Mouse (Mus musculus): ENCODE measurements around the gene Tek. TPM values are rescaled to one million over a fixed set of nuclear protein-coding genes. Genes with fewer than 3 reads are reported as not detected.

Gene Tek
- polyA plus RNA-seq, 1 experiment from 2014 or later: 11.6 TPM

GRCm38 (mm10) chr4:94766176-94766575 is 27.1 kb downstream of the Tek start:
- no peaks in the 10 kb centered on the region for H3K36me3 ChIP-seq (replicated peaks; ENCODE audit: control insufficient read depth, insufficient read depth)
- DNase-seq (ENCODE audit: low spot score) (no peak), ATAC-seq (ENCODE audit: low FRiP score) (no peak)
- no peaks in the 10 kb centered on the region for H3K27me3 ChIP-seq (ENCODE audit: control insufficient read depth, insufficient read depth, low read length)
- no peak overlapping the region for H3K9ac ChIP-seq
- WGBS: 79% methylated on average over 7 of the region's 7 CpGs
- no peaks in the 10 kb centered on the region for H3K4me1 ChIP-seq (replicated peaks; ENCODE audit: control insufficient read depth, insufficient read depth, low read length)
- no peak overlapping the region for H3K27ac ChIP-seq
- H3K9me3 ChIP-seq (ENCODE audit: control insufficient read depth, low read length): no peaks in the 10 kb centered on the region
- no peak overlapping the region for H3K4me2 ChIP-seq (replicated peaks)
- no peak overlapping the region for H3K4me3 ChIP-seq (replicated peaks; ENCODE audit: low read length)

GRCm38 (mm10) chr4:94768624-94769023 is 29.5 kb downstream of the Tek start:
- H3K4me1 ChIP-seq (replicated peaks; ENCODE audit: control insufficient read depth, insufficient read depth, low read length): no peaks in the 10 kb centered on the region
- H3K36me3 ChIP-seq (replicated peaks; ENCODE audit: control insufficient read depth, insufficient read depth): no peaks in the 10 kb centered on the region
- no peak overlapping the region for H3K4me2 ChIP-seq (replicated peaks)
- H3K9ac ChIP-seq: no peak overlapping the region
- H3K9me3 ChIP-seq (ENCODE audit: control insufficient read depth, low read length): no peaks in the 10 kb centered on the region
- H3K27ac ChIP-seq: no peak overlapping the region
- no peak for ATAC-seq (ENCODE audit: low FRiP score)
- H3K4me3 ChIP-seq (replicated peaks; ENCODE audit: low read length): no peak overlapping the region
- no peak for DNase-seq (ENCODE audit: low spot score)
- H3K27me3 ChIP-seq (ENCODE audit: control insufficient read depth, insufficient read depth, low read length): no peaks in the 10 kb centered on the region
- 92% methylated on average over 3 of the region's 3 CpGs for WGBS

GRCm38 (mm10) chr4:94781043-94781442 is 42.0 kb downstream of the Tek start:
- Histone ChIP-seq H3K4me3 (replicated peaks; ENCODE audit: low read length) (no peak overlapping the region), H3K4me2 (replicated peaks) (no peak overlapping the region), H3K9me3 (ENCODE audit: control insufficient read depth, low read length) (no peaks in the 10 kb centered on the region), H3K27ac (no peak overlapping the region), H3K4me1 (replicated peaks; ENCODE audit: control insufficient read depth, insufficient read depth, low read length) (no peaks in the 10 kb centered on the region), H3K9ac (no peak overlapping the region), H3K36me3 (replicated peaks; ENCODE audit: control insufficient read depth, insufficient read depth) (no peaks in the 10 kb centered on the region), H3K27me3 (ENCODE audit: control insufficient read depth, insufficient read depth, low read length) (no peaks in the 10 kb centered on the region)
- ATAC-seq (ENCODE audit: low FRiP score): no peak
- 93% methylated on average over 5 of the region's 5 CpGs for WGBS
- DNase-seq (ENCODE audit: low spot score): no peak

GRCm38 (mm10) chr4:94785921-94786320 is 46.8 kb downstream of the Tek start:
- ATAC-seq (ENCODE audit: low FRiP score) (no peak), DNase-seq (ENCODE audit: low spot score) (no peak)
- H3K9ac ChIP-seq: no peak overlapping the region
- no peaks in the 10 kb centered on the region for H3K4me1 ChIP-seq (replicated peaks; ENCODE audit: control insufficient read depth, insufficient read depth, low read length)
- H3K27me3 ChIP-seq (ENCODE audit: control insufficient read depth, insufficient read depth, low read length): no peaks in the 10 kb centered on the region
- no peak overlapping the region for H3K27ac ChIP-seq
- no peak overlapping the region for H3K4me3 ChIP-seq (replicated peaks; ENCODE audit: low read length)
- 94% methylated on average over 2 of the region's 2 CpGs for WGBS
- no peaks in the 10 kb centered on the region for H3K36me3 ChIP-seq (replicated peaks; ENCODE audit: control insufficient read depth, insufficient read depth)
- H3K4me2 ChIP-seq (replicated peaks): no peak overlapping the region
- no peaks in the 10 kb centered on the region for H3K9me3 ChIP-seq (ENCODE audit: control insufficient read depth, low read length)

GRCm38 (mm10) chr4:94803187-94803586 is 64.1 kb downstream of the Tek start:
- ATAC-seq (ENCODE audit: low FRiP score): no peak
- no peak for DNase-seq (ENCODE audit: low spot score)
- Histone ChIP-seq H3K36me3 (replicated peaks; ENCODE audit: control insufficient read depth, insufficient read depth) (no peaks in the 10 kb centered on the region), H3K4me2 (replicated peaks) (no peak overlapping the region), H3K27ac (no peak overlapping the region), H3K4me1 (replicated peaks; ENCODE audit: control insufficient read depth, insufficient read depth, low read length) (no peaks in the 10 kb centered on the region), H3K27me3 (ENCODE audit: control insufficient read depth, insufficient read depth, low read length) (no peaks in the 10 kb centered on the region), H3K4me3 (replicated peaks; ENCODE audit: low read length) (no peak overlapping the region), H3K9ac (no peak overlapping the region), H3K9me3 (ENCODE audit: control insufficient read depth, low read length) (no peaks in the 10 kb centered on the region)
- 72% methylated on average over 1 of the region's 1 CpGs for WGBS

GRCm38 (mm10) chr4:94810616-94811015 is 71.5 kb downstream of the Tek start:
- 85% methylated on average over 1 of the region's 1 CpGs for WGBS
- no peaks in the 10 kb centered on the region for H3K36me3 ChIP-seq (replicated peaks; ENCODE audit: control insufficient read depth, insufficient read depth)
- H3K4me2 ChIP-seq (replicated peaks): no peak overlapping the region
- H3K4me3 ChIP-seq (replicated peaks; ENCODE audit: low read length): no peak overlapping the region
- DNase-seq (ENCODE audit: low spot score) (no peak), ATAC-seq (ENCODE audit: low FRiP score) (no peak)
- H3K27ac ChIP-seq: no peak overlapping the region
- H3K9me3 ChIP-seq (ENCODE audit: control insufficient read depth, low read length): no peaks in the 10 kb centered on the region
- H3K4me1 ChIP-seq (replicated peaks; ENCODE audit: control insufficient read depth, insufficient read depth, low read length): no peaks in the 10 kb centered on the region
- no peak overlapping the region for H3K9ac ChIP-seq
- H3K27me3 ChIP-seq (ENCODE audit: control insufficient read depth, insufficient read depth, low read length): no peaks in the 10 kb centered on the region

GRCm38 (mm10) chr4:94826891-94827290 is 87.8 kb downstream of the Tek start:
- WGBS: 78% methylated on average over 1 of the region's 1 CpGs
- no peak for ATAC-seq (ENCODE audit: low FRiP score)
- no peaks in the 10 kb centered on the region for H3K27me3 ChIP-seq (ENCODE audit: control insufficient read depth, insufficient read depth, low read length)
- peaks cover 8% of the 10 kb centered on the region; the same call in 1 of the 2 replicates for H3K9me3 ChIP-seq (ENCODE audit: control insufficient read depth, low read length)
- H3K4me1 ChIP-seq (replicated peaks; ENCODE audit: control insufficient read depth, insufficient read depth, low read length): no peaks in the 10 kb centered on the region
- no peaks in the 10 kb centered on the region for H3K36me3 ChIP-seq (replicated peaks; ENCODE audit: control insufficient read depth, insufficient read depth)
- DNase-seq (ENCODE audit: low spot score): no peak
- no peak overlapping the region for H3K27ac ChIP-seq
- H3K4me2 ChIP-seq (replicated peaks): no peak overlapping the region
- H3K9ac ChIP-seq: no peak overlapping the region
- H3K4me3 ChIP-seq (replicated peaks; ENCODE audit: low read length): no peak overlapping the region

GRCm38 (mm10) chr4:94827429-94827828 is 88.3 kb downstream of the Tek start:
- H3K36me3 ChIP-seq (replicated peaks; ENCODE audit: control insufficient read depth, insufficient read depth): no peaks in the 10 kb centered on the region
- no peak overlapping the region for H3K27ac ChIP-seq
- H3K9ac ChIP-seq: no peak overlapping the region
- no peaks in the 10 kb centered on the region for H3K4me1 ChIP-seq (replicated peaks; ENCODE audit: control insufficient read depth, insufficient read depth, low read length)
- H3K4me3 ChIP-seq (replicated peaks; ENCODE audit: low read length): no peak overlapping the region
- ATAC-seq (ENCODE audit: low FRiP score) (no peak), DNase-seq (ENCODE audit: low spot score) (peak; percentile 35)
- WGBS: 34% methylated on average over 5 of the region's 5 CpGs
- H3K27me3 ChIP-seq (ENCODE audit: control insufficient read depth, insufficient read depth, low read length): no peaks in the 10 kb centered on the region
- H3K9me3 ChIP-seq (ENCODE audit: control insufficient read depth, low read length): peaks cover 8% of the 10 kb centered on the region; the same call in 1 of the 2 replicates
- no peak overlapping the region for H3K4me2 ChIP-seq (replicated peaks)

GRCm38 (mm10) chr4:94829924-94830386 is 90.9 kb downstream of the Tek start:
- no peak overlapping the region for H3K9ac ChIP-seq
- H3K4me3 ChIP-seq (replicated peaks; ENCODE audit: low read length): no peak overlapping the region
- H3K36me3 ChIP-seq (replicated peaks; ENCODE audit: control insufficient read depth, insufficient read depth): no peaks in the 10 kb centered on the region
- 0 out of 2 replicates have a peak overlapping the region, but pooled peaks have one; percentile 5 for H3K27ac ChIP-seq
- WGBS: 68% methylated on average over 6 of the region's 6 CpGs
- ATAC-seq (ENCODE audit: low FRiP score) (no peak), DNase-seq (ENCODE audit: low spot score) (no peak)
- H3K27me3 ChIP-seq (ENCODE audit: control insufficient read depth, insufficient read depth, low read length): no peaks in the 10 kb centered on the region
- H3K4me1 ChIP-seq (replicated peaks; ENCODE audit: control insufficient read depth, insufficient read depth, low read length): no peaks in the 10 kb centered on the region
- H3K9me3 ChIP-seq (ENCODE audit: control insufficient read depth, low read length): no peaks in the 10 kb centered on the region
- H3K4me2 ChIP-seq (replicated peaks): no peak overlapping the region

- no peaks in the 10 kb centered on the region for H3K27me3 ChIP-seq (ENCODE audit: control insufficient read depth, insufficient read depth, low read length)
- H3K9me3 ChIP-seq (ENCODE audit: control insufficient read depth, low read length): no peaks in the 10 kb centered on the region
- ATAC-seq (ENCODE audit: low FRiP score) (no peak), DNase-seq (ENCODE audit: low spot score) (no peak)
- H3K4me1 ChIP-seq (replicated peaks; ENCODE audit: control insufficient read depth, insufficient read depth, low read length): no peaks in the 10 kb centered on the region
- no peak overlapping the region for H3K27ac ChIP-seq
- no peak overlapping the region for H3K4me2 ChIP-seq (replicated peaks)
- no peak overlapping the region for H3K9ac ChIP-seq
- no peaks in the 10 kb centered on the region for H3K36me3 ChIP-seq (replicated peaks; ENCODE audit: control insufficient read depth, insufficient read depth)
- no peak overlapping the region for H3K4me3 ChIP-seq (replicated peaks; ENCODE audit: low read length)
- 81% methylated on average over 7 of the region's 7 CpGs for WGBS
Observed at GRCm38 (mm10) chr4:94837061-94837460, 98.0 kb downstream of the Tek start.

Data from hindbrain, embryonic 14.5 days (tissue).